Mouse (Mus musculus): Measurements from ENCODE around the gene Usp43. TPM values are rescaled to one million over a fixed set of nuclear protein-coding genes. Genes with fewer than 3 reads are reported as not detected.

Gene Usp43
- 0.30 and 0.32 TPM in 2 replicates for polyA plus RNA-seq (2012; rRNA removed)

GRCm38 (mm10) chr11:67921827-67922754 is at the start of gene Usp43:
Gene Usp43, minus strand, starts transcription at chr11:67922153.
- H3K36me3 ChIP-seq (ENCODE audit: control insufficient read depth, insufficient read depth, low read length), result no peaks in the 10 kb centered on the region
- no peak within 1 kb of the TSS for H3K27ac ChIP-seq (ENCODE audit: insufficient read depth, low read length)
- H3K27me3 ChIP-seq (ENCODE audit: control insufficient read depth, insufficient read depth, low read length), result peaks cover 15% of the 10 kb centered on the region
- WGBS, result 1% methylated on average over 68 of the region's 80 CpGs
- TF ChIP-seq POLR2A (IDR thresholded peaks at IDR 0.05; ENCODE audit: low read depth, low read length) (no peak), CTCF (IDR thresholded peaks at IDR 0.05; ENCODE audit: extremely low read depth, insufficient read depth, insufficient read length, insufficient replicate concordance) (no peak)
- DNase-seq (ENCODE audit: low read depth in 1 of 2, low spot score in 2 of 2), result peak in 1 of 2 experiments; percentile 3
- H3K4me3 ChIP-seq (ENCODE audit: extremely low read depth, insufficient read depth, insufficient read length), result peak within 1 kb of the TSS; percentile 38
- peaks cover 11% of the 10 kb centered on the region; the same call in 1 of the 2 replicates for H3K4me1 ChIP-seq (ENCODE audit: control insufficient read depth, insufficient read depth, insufficient read length)

- Histone ChIP-seq H3K4me3 (ENCODE audit: extremely low read depth, insufficient read depth, insufficient read length) (no peak overlapping the region), H3K27me3 (ENCODE audit: control insufficient read depth, insufficient read depth, low read length) (no peaks in the 10 kb centered on the region), H3K4me1 (ENCODE audit: control insufficient read depth, insufficient read depth, insufficient read length) (peaks cover 2% of the 10 kb centered on the region; the same call in 1 of the 2 replicates), H3K27ac (ENCODE audit: insufficient read depth, low read length) (no peak overlapping the region), H3K36me3 (ENCODE audit: control insufficient read depth, insufficient read depth, low read length) (peaks cover 8% of the 10 kb centered on the region)
- no peak for DNase-seq (ENCODE audit: low read depth in 1 of 2, low spot score in 2 of 2)
- no peak for TF ChIP-seq POLR2A (IDR thresholded peaks at IDR 0.05; ENCODE audit: low read depth, low read length)
- TF ChIP-seq CTCF (IDR thresholded peaks at IDR 0.05; ENCODE audit: extremely low read depth, insufficient read depth, insufficient read length, insufficient replicate concordance), result no peak
- 88% methylated on average over 11 of the region's 11 CpGs for WGBS
Measured at GRCm38 (mm10) chr11:67967831-67968230, 45.9 kb upstream of the Usp43 start.

GRCm38 (mm10) chr11:67965905-67966878 is 44.2 kb upstream of the Usp43 start, which contains the start of gene Stx8:
Gene Stx8, plus strand, starts transcription at chr11:67966193.
- H3K4me3 ChIP-seq (ENCODE audit: extremely low read depth, insufficient read depth, insufficient read length), result peak within 1 kb of the TSS; percentile 79
- no peaks in the 10 kb centered on the region for H3K27me3 ChIP-seq (ENCODE audit: control insufficient read depth, insufficient read depth, low read length)
- DNase-seq (ENCODE audit: low read depth in 1 of 2, low spot score in 2 of 2), result peak; percentile 66 to 93
- TF ChIP-seq CTCF (IDR thresholded peaks at IDR 0.05; ENCODE audit: extremely low read depth, insufficient read depth, insufficient read length, insufficient replicate concordance) (no peak), POLR2A (IDR thresholded peaks at IDR 0.05; ENCODE audit: low read depth, low read length) (no peak)
- peaks cover 2% of the 10 kb centered on the region; the same call in 1 of the 2 replicates for H3K4me1 ChIP-seq (ENCODE audit: control insufficient read depth, insufficient read depth, insufficient read length)
- peaks cover 3% of the 10 kb centered on the region; the same call in 1 of the 2 replicates for H3K36me3 ChIP-seq (ENCODE audit: control insufficient read depth, insufficient read depth, low read length)
- peak within 1 kb of the TSS; percentile 1; the same call in 1 of the 2 replicates for H3K27ac ChIP-seq (ENCODE audit: insufficient read depth, low read length)
- under 1% methylated on average over 28 of the region's 28 CpGs for WGBS

- TF ChIP-seq CTCF (IDR thresholded peaks at IDR 0.05; ENCODE audit: extremely low read depth, insufficient read depth, insufficient read length, insufficient replicate concordance), result no peak
- no peak for TF ChIP-seq POLR2A (IDR thresholded peaks at IDR 0.05; ENCODE audit: low read depth, low read length)
- peak within 1 kb of the TSS; percentile 1; the same call in 1 of the 2 replicates for H3K27ac ChIP-seq (ENCODE audit: insufficient read depth, low read length)
- H3K36me3 ChIP-seq (ENCODE audit: control insufficient read depth, insufficient read depth, low read length), result peaks cover 3% of the 10 kb centered on the region; the same call in 1 of the 2 replicates
- H3K27me3 ChIP-seq (ENCODE audit: control insufficient read depth, insufficient read depth, low read length), result no peaks in the 10 kb centered on the region
- WGBS, result 9% methylated on average over 15 of the region's 15 CpGs
- H3K4me1 ChIP-seq (ENCODE audit: control insufficient read depth, insufficient read depth, insufficient read length), result peaks cover 2% of the 10 kb centered on the region; the same call in 1 of the 2 replicates
- peak within 1 kb of the TSS; percentile 79 for H3K4me3 ChIP-seq (ENCODE audit: extremely low read depth, insufficient read depth, insufficient read length)
- DNase-seq (ENCODE audit: low read depth in 1 of 2, low spot score in 2 of 2), result peak; percentile 34 to 70
Measured at GRCm38 (mm10) chr11:67965242-67965883, 43.4 kb upstream of the Usp43 start, which contains the start of gene Cfap52. Gene Cfap52, minus strand, starts transcription at chr11:67965651.

- 78% methylated on average over 6 of the region's 6 CpGs for WGBS
- Histone ChIP-seq H3K4me3 (ENCODE audit: extremely low read depth, insufficient read depth, insufficient read length) (no peak overlapping the region), H3K27me3 (ENCODE audit: control insufficient read depth, insufficient read depth, low read length) (no peaks in the 10 kb centered on the region), H3K36me3 (ENCODE audit: control insufficient read depth, insufficient read depth, low read length) (no peaks in the 10 kb centered on the region), H3K27ac (ENCODE audit: insufficient read depth, low read length) (no peak overlapping the region), H3K4me1 (ENCODE audit: control insufficient read depth, insufficient read depth, insufficient read length) (peaks cover 2% of the 10 kb centered on the region; the same call in 1 of the 2 replicates)
- no peak for DNase-seq (ENCODE audit: low read depth in 1 of 2, low spot score in 2 of 2)
- no peak for TF ChIP-seq POLR2A (IDR thresholded peaks at IDR 0.05; ENCODE audit: low read depth, low read length)
- TF ChIP-seq CTCF (IDR thresholded peaks at IDR 0.05; ENCODE audit: extremely low read depth, insufficient read depth, insufficient read length, insufficient replicate concordance), result no peak
Measured at GRCm38 (mm10) chr11:67964110-67964509, 42.2 kb upstream of the Usp43 start.

- no peak overlapping the region for H3K27ac ChIP-seq (ENCODE audit: insufficient read depth, low read length)
- WGBS, result 86% methylated on average over 6 of the region's 6 CpGs
- no peaks in the 10 kb centered on the region for H3K4me1 ChIP-seq (ENCODE audit: control insufficient read depth, insufficient read depth, insufficient read length)
- H3K36me3 ChIP-seq (ENCODE audit: control insufficient read depth, insufficient read depth, low read length), result no peaks in the 10 kb centered on the region
- H3K27me3 ChIP-seq (ENCODE audit: control insufficient read depth, insufficient read depth, low read length), result peaks cover 1% of the 10 kb centered on the region; the same call in 1 of the 2 replicates
- TF ChIP-seq POLR2A (IDR thresholded peaks at IDR 0.05; ENCODE audit: low read depth, low read length), result no peak
- TF ChIP-seq CTCF (IDR thresholded peaks at IDR 0.05; ENCODE audit: extremely low read depth, insufficient read depth, insufficient read length, insufficient replicate concordance), result no peak
- no peak overlapping the region for H3K4me3 ChIP-seq (ENCODE audit: extremely low read depth, insufficient read depth, insufficient read length)
- DNase-seq (ENCODE audit: low read depth in 1 of 2, low spot score in 2 of 2), result no peak
Measured at GRCm38 (mm10) chr11:67954413-67954812, 32.5 kb upstream of the Usp43 start.

All from spleen, adult 2 months (tissue).